Mouse (Mus musculus): ENCODE results near the gene Ube2s.
"Not testable (repeated sequence)": the region's sequence is repeated elsewhere in the genome, so short reads cannot be mapped to it uniquely, and the experiment has no call there.

Ube2s gene

DNA sequence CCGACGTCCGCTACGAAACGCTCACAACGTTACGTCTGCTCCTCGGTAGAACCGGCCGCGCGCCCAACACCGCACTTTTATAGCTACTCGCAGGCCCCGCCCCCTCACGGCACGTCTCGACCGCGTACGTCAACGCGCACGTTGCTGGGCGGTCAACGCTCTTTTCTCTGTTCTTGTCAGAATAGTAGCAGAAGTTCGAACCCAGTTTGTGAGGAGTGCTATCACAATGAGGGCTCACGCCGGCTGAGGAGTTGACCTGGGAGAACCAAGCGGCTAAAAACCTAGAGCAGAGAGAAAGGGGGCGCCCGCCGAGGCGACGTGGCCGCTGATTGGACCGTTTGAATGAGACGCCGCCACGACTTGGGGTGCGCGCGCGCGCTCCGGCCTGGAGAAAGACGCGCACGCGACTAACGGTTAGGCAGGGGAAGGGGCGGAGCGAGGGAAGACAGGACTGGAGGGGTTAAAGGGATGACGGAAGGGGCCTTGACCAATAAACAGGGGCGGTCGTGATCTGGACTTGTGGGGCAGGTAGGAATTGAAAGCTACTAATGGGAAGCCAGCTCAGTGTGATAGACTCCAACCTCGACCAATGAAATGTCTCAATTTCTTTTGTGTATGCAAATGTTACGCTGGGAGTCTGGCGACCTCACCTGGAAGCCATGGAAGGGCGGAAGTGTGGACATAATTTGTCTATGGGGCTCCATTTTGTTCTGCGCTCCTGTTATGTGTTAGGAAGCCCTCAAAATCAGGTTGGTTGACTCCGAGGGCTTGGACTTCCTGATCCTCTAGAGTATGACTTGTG lies at the start of gene Ube2s:
Gene Ube2s (minus strand): TSS at position 288 of the 802 bp plus-strand sequence.
- DNase-seq (ENCODE audit: low spot score in 2 of 2) = peak; percentile 99 to 100

DNA sequence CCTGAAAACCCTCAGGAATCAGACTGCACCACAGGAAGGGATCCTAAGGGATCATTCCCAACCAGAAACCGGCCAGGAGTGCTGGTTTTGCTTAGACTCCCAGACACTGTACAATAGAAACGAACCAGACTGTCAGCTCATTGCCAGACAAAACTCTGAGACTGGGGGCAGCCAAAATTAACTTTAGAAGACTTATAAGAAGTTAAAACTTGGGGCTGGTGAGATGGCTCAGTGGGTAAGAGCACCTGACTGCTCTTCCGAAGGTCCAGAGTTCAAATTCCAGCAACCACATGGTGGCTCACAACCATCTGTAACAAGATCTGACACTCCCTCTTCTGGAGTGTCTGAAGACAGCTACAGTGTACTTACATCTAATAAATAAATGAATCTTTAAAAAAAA lies 48.5 kb upstream of the Ube2s start:
- not testable (repeated sequence) for DNase-seq (ENCODE audit: low spot score in 2 of 2)

DNA sequence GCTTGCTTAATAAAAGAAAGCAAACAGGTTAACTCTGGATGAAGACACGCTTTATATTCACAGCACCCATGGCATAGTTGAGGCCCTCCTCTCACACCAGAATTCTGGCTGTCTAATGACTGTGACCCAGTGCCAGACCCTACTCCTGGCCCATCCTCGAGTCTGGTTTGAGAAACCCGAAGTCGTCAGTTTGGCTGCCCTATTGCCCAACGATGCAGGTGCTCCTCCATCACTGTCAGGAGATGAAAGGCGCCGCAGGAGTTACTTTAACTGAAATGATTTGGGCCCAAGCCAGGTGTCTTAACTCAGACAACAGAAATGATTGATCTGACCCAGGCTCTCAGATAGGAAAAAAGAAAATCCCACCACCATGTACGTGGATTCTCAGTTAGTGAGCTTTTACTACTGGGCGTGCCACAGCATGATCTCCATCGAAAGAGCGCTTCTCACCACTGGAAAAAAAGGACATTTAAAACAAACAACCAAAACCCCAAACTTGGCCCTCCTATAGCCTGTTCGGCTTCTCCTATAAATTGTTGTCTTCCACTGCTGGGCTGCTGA lies 47.1 kb upstream of the Ube2s start:
- no peak for DNase-seq (ENCODE audit: low spot score in 2 of 2)

DNA sequence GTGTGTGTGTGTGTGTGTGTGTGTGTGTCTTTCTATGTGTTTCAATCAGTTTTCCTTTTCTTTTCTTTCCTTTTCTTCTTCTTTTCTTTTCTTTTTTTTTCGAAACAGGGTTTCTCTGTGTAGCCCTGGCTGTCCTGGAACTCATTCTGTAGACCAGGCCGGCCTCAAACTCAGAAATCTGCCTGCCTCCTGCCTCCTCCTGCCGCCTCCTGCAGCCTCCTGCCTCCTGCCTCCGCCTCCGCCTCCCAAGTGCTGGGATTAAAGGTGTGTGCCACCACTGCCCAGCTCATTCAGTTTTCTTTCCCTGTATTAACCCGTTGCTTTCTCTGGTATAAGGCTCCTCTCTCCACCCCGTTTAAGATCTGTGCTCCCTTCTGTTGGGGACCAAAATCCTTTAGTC lies 44.9 kb upstream of the Ube2s start:
- DNase-seq (ENCODE audit: low spot score in 2 of 2) = no peak

DNA sequence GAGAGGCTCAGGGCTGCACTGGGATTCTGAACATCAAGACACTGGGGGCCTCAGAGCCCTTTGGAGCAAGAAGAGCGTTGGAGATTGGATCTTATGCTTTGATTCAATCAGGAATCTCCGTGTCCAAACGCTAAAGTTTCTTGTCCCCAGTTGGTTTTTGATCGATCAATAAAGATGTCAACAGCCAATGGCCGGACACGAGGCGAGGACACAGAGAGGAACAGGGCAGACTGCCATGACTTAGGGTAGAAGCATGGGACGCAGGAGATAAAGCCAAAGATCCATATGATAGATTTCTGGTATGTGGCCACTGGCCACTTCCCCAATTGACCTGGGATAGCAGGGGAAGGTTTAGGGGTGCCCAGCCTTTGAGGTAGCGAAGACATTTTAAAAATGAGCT lies 44.1 kb upstream of the Ube2s start:
- DNase-seq (ENCODE audit: low spot score in 2 of 2) = no peak

DNA sequence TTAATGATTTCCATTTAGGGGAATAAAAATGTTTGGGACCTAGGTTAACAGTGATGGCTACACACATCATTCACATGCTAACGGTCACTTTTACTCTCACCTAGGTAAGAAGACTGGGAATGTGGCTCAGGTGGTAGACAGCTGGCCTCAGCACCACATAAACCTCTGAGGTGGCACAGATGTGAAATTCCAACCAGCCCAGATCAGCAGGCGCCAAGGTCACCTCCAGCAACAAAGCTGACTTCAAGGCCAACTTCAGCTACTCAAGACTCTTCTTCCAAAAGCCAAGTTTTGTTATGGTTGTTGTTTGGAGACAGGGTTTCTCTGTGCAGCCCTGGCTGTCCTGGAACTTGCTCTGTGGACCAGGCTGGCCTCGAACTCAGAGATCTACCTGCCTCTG lies 41.2 kb upstream of the Ube2s start:
- DNase-seq (ENCODE audit: low spot score in 2 of 2) = no peak

DNA sequence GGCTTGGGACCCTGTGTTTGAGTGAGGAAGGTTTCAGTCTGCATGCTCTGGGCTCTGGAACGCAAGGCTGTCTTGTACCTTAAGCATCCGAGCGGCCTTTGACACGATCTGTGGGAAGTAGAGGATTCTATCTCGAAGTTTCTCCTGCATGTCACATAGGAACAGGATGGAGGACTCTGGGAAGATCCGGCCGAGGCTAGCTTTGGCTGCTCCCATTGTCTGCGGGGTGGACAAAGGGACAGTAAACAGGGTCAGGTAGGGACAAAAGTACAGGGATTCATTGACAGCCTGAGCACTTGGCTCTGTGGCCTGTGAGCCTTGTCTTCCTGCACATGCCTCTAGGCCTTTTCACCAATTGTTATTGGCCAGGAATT lies 38.9 kb upstream of the Ube2s start:
- no peak for DNase-seq (ENCODE audit: low spot score in 2 of 2)

DNA sequence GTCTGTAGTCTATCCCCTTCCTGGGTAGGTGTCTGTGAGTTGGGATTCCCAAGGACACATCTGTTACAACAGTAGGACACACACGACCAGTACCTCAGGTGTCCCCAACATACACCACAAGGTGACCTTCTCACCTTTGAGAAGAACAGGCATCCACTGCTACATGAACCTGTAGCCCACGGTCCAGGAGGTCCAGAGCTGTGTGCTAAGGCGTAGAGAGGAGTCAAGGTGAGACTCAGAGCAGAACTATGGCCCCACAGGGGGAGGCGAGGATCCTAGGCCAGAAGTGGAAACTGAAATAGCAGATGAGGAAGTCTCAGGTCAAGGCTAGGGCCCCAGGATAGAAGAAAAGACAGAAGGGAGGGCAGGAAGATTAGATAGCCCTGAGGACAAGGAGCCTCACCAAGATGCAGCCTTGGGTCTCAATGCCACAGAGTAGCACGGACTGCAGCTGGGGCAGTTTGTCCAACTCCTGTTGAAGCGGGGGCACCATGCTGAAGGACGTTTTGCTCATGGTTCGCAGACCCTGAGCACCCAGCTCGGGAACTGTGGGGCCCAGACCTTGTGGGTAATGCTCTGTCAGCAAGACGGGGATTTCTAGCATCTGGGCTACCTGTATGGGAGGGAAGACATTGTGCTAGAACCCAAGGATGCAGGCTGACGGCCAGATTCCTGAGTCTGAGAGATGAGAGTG lies 38.4 kb upstream of the Ube2s start:
- DNase-seq (ENCODE audit: low spot score in 2 of 2) = no peak

DNA sequence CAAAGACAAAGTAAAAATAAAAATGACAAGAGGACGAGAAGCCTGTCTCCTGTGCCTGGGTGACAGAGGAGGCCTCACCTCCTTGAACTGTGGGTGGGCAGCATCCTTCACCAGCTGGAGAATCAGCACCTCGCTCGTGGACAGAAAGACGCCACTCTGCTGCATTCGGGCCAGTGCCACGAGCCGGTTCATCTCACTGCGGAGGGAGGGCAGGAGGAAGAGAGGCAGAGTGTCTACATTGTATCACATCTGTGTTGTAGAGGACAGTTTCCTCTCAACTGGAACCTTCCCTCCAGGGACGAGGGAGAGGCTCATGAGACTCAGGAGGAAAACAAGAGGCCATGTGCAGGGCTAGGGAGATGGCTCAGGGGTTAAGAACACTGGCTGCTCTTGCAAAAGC lies 37.0 kb upstream of the Ube2s start:
- no peak for DNase-seq (ENCODE audit: low spot score in 2 of 2)

DNA sequence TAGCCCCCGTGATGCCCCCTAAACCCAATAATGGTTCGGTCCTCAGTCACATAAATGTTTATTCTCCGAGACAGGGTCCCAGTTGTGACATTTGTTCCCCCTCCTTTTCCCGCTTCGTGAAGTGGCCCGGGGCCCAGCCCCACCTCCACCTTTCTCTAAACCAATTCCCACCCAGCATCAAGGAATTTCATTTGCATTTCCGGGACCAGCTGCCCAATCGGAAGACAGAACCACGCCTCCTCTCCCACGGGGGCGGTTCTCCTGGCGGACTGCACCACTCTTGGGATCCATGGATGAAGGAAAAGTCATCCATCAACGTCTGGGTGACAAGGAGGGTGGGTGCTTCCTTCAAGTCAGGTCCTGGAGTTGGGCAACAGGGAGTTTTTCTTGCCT lies 32.5 kb upstream of the Ube2s start:
- DNase-seq (ENCODE audit: low spot score in 2 of 2) = no peak

DNA sequence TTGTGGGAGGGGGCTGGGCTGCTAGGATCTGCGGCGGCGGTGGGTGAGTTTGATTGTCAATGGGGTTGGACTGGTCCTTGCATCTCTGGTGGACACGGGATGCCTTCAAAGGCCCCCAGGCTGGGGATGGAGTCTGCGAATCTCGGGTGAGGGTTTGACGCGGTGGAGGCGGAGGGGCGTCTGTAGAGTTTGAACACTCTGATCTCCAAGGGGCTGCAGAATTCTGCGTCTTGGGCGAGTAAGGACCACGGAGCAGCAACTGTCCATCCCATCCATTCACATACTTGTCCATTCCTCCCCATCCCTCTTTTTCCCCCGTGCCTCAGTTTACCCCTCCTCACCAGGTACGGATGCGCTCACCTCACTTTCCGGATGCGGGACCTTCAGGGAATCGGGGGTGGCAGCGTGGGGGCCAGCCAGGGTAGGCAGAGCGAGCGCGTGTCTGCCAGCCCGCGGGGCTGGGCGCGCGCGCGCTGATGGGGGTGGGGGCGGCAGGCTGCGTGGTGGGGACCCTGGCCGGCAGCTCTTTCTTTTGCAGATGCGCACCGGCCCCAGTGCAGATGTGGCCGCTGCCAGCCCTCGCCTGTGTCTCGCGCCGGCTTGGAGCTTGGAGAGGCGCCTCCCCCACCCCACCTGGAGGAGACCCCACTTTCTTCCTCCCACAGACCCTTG lies 32.0 kb upstream of the Ube2s start, which contains the start of gene Shisa7:
Gene Shisa7 (minus strand): TSS at position 452 of the 672 bp plus-strand sequence.
- DNase-seq (ENCODE audit: low spot score in 2 of 2) = no peak

DNA sequence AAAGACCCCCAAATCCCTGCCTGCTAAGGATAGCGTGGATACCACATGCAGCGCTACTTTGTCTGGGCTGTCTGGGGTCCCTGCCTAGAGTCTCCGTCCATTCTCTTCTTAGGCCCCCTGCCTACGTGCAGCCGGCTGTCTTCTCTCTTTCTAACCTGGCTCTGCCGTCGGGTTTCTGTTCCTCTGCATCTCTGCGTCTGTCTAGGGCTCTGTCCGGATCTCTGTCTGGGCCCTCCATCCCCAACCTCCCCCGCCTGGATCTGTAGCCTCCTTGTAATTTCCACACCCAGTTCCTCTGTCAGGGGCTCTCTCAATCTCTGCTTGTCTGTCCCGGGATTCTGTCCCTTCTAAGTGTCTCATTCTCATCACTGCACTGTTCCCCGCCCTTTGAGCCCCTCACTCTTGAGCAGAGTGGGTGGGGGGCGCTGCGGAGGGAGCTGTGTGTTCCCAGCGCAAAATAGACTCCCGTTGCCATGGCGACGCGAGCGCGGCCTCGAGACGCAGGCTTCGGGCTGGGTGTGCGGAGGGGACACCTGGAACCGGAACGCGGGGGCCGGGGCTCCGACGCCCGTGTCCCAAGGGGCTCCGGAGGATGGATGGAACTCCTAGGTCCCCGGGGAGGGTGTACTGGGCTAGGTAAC lies 31.3 kb upstream of the Ube2s start:
- DNase-seq (ENCODE audit: low spot score in 2 of 2) = no peak

DNA sequence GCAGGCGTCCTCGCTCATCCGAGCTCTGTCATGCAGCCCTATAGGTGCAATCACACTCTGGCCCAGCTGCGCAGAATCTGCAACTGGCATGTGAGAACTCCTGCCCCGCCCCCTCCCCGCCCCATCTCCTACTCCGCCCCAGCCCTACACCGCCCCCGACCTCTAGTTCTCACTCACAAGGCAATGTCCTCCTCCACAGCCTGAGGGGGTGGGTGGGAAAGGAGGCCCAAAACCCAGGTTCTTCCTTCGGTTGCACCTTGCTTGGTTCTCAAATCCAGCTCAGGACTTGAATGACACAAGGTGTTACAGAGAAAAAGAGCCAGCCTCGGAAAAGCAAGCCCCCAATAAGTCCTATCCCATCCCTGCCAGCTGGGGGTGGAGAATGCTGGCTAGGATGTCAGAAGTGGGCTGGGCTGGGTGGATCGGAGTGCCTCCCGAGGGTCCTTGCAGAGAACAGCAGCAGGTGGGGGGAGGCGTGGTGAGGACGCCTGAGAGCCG lies 30.3 kb upstream of the Ube2s start:
- DNase-seq (ENCODE audit: low spot score in 2 of 2) = no peak

DNA sequence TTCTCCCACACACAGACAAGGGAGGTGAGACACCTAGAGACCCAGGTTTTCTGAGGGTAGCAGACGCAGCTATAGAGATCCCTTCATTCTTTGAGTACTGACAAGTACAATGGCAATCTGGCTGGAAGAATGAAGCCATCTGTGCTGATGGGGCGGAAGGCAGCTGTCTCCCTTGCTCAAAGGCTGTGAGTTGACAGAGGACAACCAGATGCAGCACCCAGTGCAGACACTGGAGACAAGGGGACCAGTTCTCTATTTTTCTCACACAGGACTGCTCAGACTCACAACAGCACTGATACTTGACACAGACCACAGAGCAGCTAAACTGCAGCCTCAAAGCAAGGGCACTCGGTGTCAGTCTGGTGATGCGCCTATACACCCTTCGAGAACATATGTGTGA lies 29.7 kb upstream of the Ube2s start:
- DNase-seq (ENCODE audit: low spot score in 2 of 2) = no peak

DNA sequence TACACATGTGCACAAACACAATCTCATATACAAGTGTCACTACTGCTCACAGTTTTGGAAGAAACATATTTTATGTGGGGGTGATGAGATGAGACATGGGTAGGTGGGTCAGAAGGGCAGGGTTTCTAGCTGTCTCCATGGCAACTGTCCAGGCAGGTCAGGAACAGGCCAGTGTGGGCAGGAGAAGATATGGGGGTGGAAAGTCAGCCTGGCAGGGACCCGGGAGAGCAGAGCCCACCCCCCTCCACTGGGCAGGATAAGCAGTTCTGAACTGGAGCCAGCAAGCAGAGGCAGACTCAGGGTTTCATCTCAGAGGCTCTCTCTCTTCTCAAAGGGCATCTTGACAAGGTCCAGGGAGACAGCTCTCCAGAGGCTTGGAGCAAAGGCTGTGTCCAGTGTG lies 25.2 kb upstream of the Ube2s start:
- no peak for DNase-seq (ENCODE audit: low spot score in 2 of 2)

DNA sequence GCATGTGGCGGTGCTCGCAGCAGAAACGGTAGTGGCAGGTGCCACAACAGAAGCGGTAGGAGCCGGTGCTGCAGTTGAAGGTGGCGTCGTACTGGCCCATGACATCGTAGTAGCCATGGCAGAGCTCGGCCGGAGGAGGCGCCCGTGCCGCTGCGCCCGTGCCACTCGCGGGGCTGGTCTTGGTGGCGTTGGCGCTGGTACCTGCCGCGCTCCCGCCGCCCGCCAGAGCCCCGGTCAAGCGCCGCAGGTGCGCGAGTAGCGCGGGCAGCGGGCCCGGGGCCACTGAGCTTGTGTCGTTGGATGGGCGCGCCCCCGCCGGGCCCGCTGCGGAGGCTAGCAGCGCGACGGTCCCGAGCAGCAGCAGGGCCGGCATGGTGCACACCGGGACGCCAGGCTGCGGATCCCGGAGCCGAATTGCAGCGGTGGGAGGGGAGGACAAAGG lies 24.0 kb upstream of the Ube2s start:
- peak; percentile 45 to 61 for DNase-seq (ENCODE audit: low spot score in 2 of 2)

DNA sequence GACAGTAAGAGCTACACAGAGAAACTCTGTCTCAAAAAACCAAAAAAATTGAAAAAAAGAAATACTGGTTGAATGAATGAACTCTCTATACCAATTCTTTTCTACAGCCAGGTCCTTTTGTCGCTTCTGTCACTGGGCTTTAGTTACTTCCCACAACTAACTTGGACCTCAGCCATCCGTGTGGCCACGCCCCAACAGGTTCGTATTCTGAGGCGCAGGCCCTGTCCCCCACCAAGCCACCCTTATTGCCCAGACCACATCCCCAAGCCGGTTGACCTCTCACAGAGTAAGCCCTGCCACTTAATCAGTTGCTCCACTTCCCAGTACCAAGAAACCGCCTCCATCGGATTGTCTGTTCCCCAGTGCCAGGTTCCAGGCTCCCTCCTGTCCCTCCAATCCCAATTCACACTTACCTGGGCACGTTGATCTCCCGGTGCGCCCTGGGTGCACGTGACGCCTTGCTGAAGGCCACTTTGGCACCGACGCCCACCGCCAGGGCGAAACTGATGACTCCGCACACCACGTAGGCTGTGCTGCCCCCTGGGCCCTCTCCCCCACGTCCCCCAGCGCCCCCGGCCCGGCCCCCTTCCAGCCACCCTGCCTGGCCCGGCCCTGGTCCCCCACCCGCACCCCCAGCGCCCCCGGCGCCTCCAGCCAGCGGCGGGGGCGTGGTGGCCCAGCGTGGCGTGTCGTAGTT lies 23.4 kb upstream of the Ube2s start:
- peak in 1 of 2 experiments; percentile 26 for DNase-seq (ENCODE audit: low spot score in 2 of 2)

DNA sequence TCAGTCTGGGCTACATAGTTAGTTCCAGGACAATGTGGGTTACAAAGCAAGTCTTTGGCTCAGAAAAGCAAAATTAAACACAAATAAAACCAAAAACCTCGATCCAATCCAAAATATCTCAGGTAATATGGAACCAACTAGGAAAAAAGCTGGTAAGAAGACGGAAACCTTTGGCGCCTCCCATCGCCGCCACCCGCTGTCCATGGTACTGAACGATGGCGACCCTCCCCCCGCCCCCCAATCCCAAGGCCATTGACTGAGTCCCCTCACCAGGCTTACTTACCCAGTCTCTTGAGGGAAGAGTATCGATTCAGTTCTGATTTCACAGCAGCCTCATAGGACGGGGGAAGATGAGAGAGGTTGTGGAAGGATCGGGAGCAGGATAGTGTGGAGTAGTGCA lies 18.1 kb upstream of the Ube2s start:
- DNase-seq (ENCODE audit: low spot score in 2 of 2) = no peak

DNA sequence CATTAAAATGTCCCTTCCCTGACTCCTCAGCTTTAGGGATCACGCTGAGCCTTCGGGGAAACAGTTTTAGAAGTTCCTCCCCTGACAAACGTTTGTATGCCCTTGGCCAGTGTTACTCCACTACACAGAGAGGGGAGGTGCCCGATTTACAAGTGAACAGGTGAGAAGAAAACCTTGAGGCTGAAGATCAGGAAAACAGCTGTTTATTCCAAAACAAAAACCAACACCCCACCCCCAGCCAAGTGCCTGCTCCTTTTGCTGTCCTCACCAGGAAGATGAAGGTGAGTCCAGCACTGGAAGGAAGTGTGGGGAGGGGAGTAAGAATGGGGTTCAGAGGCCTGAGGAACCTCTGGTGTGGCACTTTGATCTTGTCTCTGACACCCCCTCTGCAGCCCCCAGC lies 13.0 kb upstream of the Ube2s start:
- DNase-seq (ENCODE audit: low spot score in 2 of 2) = no peak

DNA sequence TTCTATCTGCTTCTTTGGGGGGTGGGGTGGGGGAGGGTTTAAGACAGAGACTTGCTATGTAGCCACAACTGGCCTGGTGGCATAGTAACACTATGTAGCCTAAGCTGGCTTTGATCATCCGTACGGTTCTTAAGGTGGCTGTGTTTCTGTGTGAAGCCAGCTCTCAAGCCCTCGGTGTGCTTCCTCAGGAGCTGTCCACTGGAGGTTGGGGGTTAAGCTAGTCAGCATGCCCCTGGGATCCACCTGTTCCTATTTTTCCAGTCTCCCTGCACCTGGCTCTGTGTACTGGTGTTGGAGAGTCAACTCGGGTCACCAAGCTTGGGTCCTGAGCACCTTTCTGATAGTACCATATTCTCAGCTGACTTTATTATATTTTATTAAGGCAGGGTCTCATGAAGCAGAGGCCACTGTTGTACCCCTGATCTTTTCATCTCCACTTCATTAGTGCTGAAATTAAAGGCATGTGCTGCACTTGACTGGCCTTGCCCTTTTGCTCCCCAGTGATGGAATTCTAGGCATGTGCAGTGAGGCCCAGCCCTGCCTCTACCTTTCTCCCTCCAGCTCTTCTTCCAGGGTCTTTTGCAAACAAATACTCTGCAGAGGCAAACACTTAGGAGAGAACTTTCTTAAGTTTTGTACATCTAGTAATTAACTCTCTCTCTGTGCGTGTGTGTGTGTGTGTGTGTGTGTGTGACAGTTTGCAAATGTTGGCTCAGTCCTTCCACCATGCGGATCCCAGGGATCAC lies 9.9 kb upstream of the Ube2s start:
- no peak for DNase-seq (ENCODE audit: low spot score in 2 of 2)

Data from spleen, postnatal 36 days (tissue).